Comparison of ENCODE assay signal across 9 mouse cellular contexts in the genomic region with DNA sequence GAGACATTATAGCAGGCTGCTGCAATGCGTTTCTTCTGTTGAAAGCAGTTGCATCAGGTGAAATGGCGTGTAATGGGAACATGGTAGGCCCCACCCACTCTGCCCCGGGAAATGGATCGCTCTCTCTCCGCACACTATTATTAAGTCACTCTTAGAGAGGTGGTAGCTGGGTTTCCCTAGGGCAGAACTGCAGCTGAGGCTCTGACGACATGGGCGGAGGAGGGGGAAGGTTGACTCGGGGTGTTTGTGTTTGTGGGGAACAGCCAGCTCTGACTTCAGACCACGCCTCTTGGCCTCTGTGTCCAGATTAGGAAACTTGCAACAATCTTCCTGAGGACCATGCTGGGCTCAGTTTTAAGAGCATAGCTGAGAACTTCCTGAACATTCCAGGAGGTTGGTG. TPM values are rescaled to one million over a fixed set of nuclear protein-coding genes. Genes with fewer than 3 reads are reported as not detected.
DNase-seq lines count a peak whose midpoint lies in the region; ATAC-seq lines count a peak whose summit lies in the region.
"Had no signal": no experiment of that assay in that cellular context is flagged by ENCODE, and none has a peak within 500 bp of the region (broad histone marks: within the 10 kb centered on the region; RNA-seq: fewer than 3 reads in every experiment).

No protein-coding gene starts in this region.

- H3K27me3 ChIP-seq in liver, embryonic 16.5 days (ENCODE audit: control insufficient read depth, insufficient read depth, low read depth, low read length) = no peaks in the 10 kb centered on the region
- H3K27me3 ChIP-seq in liver, embryonic 12.5 days (replicated peaks) = no peaks in the 10 kb centered on the region

- peak; percentile 91 for DNase-seq in fat pad, adult 2 months (ENCODE audit: extremely low read depth, low read depth, low spot score)
- DNase-seq in kidney, adult 9 months = peak; percentile 65
- no peak for DNase-seq in right cerebral cortex, adult 18-20 months
- DNase-seq in retina, embryonic 14.5 days (ENCODE audit: low spot score) = no peak
- DNase-seq: cerebellum, adult 11 months had no signal

- H3K36me3 ChIP-seq in liver, embryonic 16.5 days (ENCODE audit: control insufficient read depth, insufficient read depth) = no peaks in the 10 kb centered on the region
- no peaks in the 10 kb centered on the region for H3K36me3 ChIP-seq in liver, embryonic 12.5 days

- H3K4me2 ChIP-seq in liver, embryonic 16.5 days (ENCODE audit: low read depth, low read length) = no peak overlapping the region
- no peak overlapping the region for H3K4me2 ChIP-seq in liver, embryonic 12.5 days

- H3K9ac ChIP-seq in liver, embryonic 16.5 days (ENCODE audit: low read depth, low read length) = no peak overlapping the region
- H3K9ac ChIP-seq in liver, embryonic 12.5 days = no peak overlapping the region

- ATAC-seq in liver, embryonic 16.5 days (ENCODE audit: low read depth) = peak; percentile 53; the same call in 1 of the 2 replicates
- no peak for ATAC-seq in liver, embryonic 12.5 days
- peak; percentile 91 for ATAC-seq in neutrophil, adult 5-6 weeks (ENCODE audit: extremely low read depth, insufficient number of reproducible peaks, low FRiP score, poor library complexity, severe bottlenecking)

- 46% methylated on average over 9 of the region's 9 CpGs for WGBS in liver, embryonic 16.5 days (ENCODE audit: insufficient replicate concordance)
- 58% methylated on average over 9 of the region's 9 CpGs for WGBS in liver, embryonic 12.5 days (ENCODE audit: insufficient replicate concordance)

- H3K4me3 ChIP-seq in liver, embryonic 16.5 days (ENCODE audit: low read depth, low read length) = no peak overlapping the region
- no peak overlapping the region for H3K4me3 ChIP-seq in liver, embryonic 12.5 days

- H3K27ac ChIP-seq in liver, embryonic 16.5 days (ENCODE audit: low read length) = peak overlapping the region; percentile 14; the same call in 1 of the 2 replicates
- no peak overlapping the region for H3K27ac ChIP-seq in liver, embryonic 12.5 days

- no peaks in the 10 kb centered on the region for H3K9me3 ChIP-seq in liver, embryonic 16.5 days (replicated peaks; ENCODE audit: control insufficient read depth, low read length)
- no peaks in the 10 kb centered on the region for H3K9me3 ChIP-seq in liver, embryonic 12.5 days (replicated peaks)

- peaks cover 4% of the 10 kb centered on the region; the same call in 1 of the 2 replicates for H3K4me1 ChIP-seq in liver, embryonic 16.5 days (ENCODE audit: control insufficient read depth, low read depth, low read length)
- H3K4me1 ChIP-seq in liver, embryonic 12.5 days = peaks cover 5% of the 10 kb centered on the region; the same call in 1 of the 2 replicates

RNA-seq across cellular contexts. Expression of gene Gm17334, which starts 32.8 kb away (rescaled TPM):
- 0.19 TPM in 1 of 2 replicates, not detected in the other for polyA plus RNA-seq in liver, embryonic 16.5 days (2015; fragmentation: Nextera tagmentation; extraction: Ambion mirVana)
- polyA plus RNA-seq in liver, embryonic 12.5 days (2016; fragmentation: Nextera tagmentation; extraction: Ambion mirVana) = 0.13 TPM in 1 of 2 replicates, not detected in the other
- total RNA-seq in neutrophil, adult 5-6 weeks (2017) = 1.2 TPM in 1 of 2 replicates, not detected in the other
- total RNA-seq: MEL had no signal

RNA-seq across cellular contexts. Expression of gene Irf1, which starts 36.0 kb away (rescaled TPM):
- polyA plus RNA-seq in liver, embryonic 16.5 days (2015; fragmentation: Nextera tagmentation; extraction: Ambion mirVana) = 14.8 and 17.7 TPM in 2 replicates
- polyA plus RNA-seq in liver, embryonic 12.5 days (2016; fragmentation: Nextera tagmentation; extraction: Ambion mirVana) = 7.3 and 7.5 TPM in 2 replicates
- 358 and 383 TPM in 2 replicates for total RNA-seq in neutrophil, adult 5-6 weeks (2017)

RNA-seq across cellular contexts. Expression of gene Gm12216, which starts 53.3 kb away (rescaled TPM):
- 0.08 and 0.44 TPM in 2 replicates for polyA plus RNA-seq in liver, embryonic 16.5 days (2015; fragmentation: Nextera tagmentation; extraction: Ambion mirVana)
- 0.30 and 0.83 TPM in 2 replicates for polyA plus RNA-seq in liver, embryonic 12.5 days (2016; fragmentation: Nextera tagmentation; extraction: Ambion mirVana)
- total RNA-seq in neutrophil, adult 5-6 weeks (2017) = 10.1 and 12.6 TPM in 2 replicates
- total RNA-seq: MEL had no signal

Comparison
In these comparisons a context has a peak if more than half of its experiments do, and no peak if none do; other contexts are left out.
1. DNase-seq: peak in fat pad, adult 2 months (single experiment) and kidney, adult 9 months (single experiment); none in right cerebral cortex, adult 18-20 months (single experiment) and retina, embryonic 14.5 days (single experiment).